Mouse (Mus musculus) cortical plate, adult 2 months (tissue): ENCODE measurements at regions not wholly inside any gene's neighbourhood (a gene's known extent, or its start where the extent isn't known, plus 50 kb on each side); places are given as distances from the start of the nearest gene placed in this dataset.

Experiments used
- H3K27ac ChIP-seq: fragments of 200-500 bp; 2 replicates; pipeline ENCODE4 v1.5.1; 2012; ENCODE audit warnings: low read length, control low read depth, inconsistent platforms; ENCODE audit not compliant: insufficient read depth
- H3K4me1 ChIP-seq: fragments of 200-500 bp; 2 replicates; pipeline ENCODE4 v1.6.1; 2011; ENCODE audit warnings: low read length; ENCODE audit not compliant: control insufficient read depth, insufficient read depth
- H3K4me3 ChIP-seq: fragments of 200-500 bp; 2 replicates; pipeline ENCODE4 v1.5.1; 2011; ENCODE audit warnings: mild to moderate bottlenecking, low read length, control low read depth; ENCODE audit not compliant: insufficient read depth
- CTCF ChIP-seq: fragments of 200-500 bp; IDR thresholded peaks from 2 replicates; pipeline ENCODE4 v1.5.1; 2011; ENCODE audit warnings: mild to moderate bottlenecking, control low read depth, low read length; ENCODE audit not compliant: insufficient read depth; ENCODE audit errors: extremely low read depth
- POLR2A ChIP-seq: fragments of 200-500 bp; IDR thresholded peaks from 2 replicates; pipeline ENCODE4 v1.6.1; 2011; ENCODE audit warnings: mild to moderate bottlenecking, low read length, control low read depth; ENCODE audit not compliant: insufficient read depth; ENCODE audit errors: extremely low read depth

DNA sequence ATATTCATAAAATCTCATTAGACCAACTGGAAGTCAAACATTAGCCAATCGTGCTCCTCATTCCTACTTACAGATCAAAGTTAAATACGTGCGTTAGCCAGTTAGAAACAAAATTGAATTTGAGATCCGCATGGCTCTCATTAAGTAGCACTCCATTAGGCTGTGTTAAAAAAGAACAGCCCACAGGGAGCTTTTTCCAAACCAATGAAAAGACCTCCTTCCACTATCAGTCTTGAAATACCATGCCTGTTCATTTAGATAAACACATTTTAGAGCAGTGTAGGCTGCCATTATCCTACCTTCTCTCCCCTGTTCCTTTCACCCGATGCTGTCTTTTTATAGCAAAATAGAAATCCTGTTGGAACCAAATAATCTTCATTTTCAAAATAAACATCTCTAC, 261.5 kb upstream of the Ppargc1a start:
- no peak overlapping the region for H3K4me3 ChIP-seq
- TF ChIP-seq POLR2A, result no peak
- no peak for TF ChIP-seq CTCF
- no peaks in the 10 kb centered on the region for H3K4me1 ChIP-seq
- no peak overlapping the region for H3K27ac ChIP-seq

DNA sequence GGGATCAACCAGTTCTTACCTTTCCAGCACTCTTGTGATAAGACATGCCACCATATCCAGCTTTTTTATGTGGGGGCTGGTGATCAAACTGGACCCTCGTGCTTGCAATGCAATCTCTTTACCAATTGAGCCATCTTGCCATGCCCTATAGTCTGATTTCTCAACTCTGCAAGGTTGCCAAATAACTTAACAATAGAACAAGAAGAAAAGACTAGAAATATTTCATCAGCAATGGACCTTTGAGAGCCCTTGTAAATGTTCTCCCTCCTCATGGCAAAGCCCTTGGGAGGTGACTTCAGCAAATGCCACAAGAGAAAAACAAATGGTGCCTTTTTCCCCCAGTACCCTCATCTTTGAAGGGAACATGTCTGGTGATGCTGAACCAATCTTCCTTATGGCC, 258.7 kb upstream of the Ppargc1a start:
- TF ChIP-seq POLR2A (no peak), CTCF (no peak)
- no peak overlapping the region for H3K27ac ChIP-seq
- no peak overlapping the region for H3K4me3 ChIP-seq
- H3K4me1 ChIP-seq, result no peaks in the 10 kb centered on the region

DNA sequence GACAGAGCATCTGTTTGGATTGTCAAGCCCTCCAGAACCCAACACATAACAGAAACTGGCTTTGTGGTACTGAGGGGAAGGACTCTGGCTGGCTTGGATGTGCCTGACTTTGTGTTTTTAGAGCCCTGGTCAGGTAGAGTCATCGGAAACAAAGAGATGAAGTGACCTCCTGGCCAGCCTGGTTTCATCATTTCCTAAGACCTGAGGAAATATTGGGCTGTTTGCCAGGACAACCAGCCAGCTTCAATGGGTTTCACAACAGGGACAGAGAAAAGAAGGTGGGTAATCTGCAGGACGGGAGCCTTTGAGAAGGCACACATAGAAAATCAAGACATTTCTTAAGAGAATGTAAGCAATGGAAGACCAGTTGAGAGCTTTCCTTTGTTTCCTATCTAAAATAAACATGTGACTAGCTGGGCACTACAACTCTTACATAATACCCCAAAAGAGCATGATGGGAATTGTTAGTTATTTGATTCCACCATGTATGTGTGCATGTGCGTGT, 258.1 kb upstream of the Ppargc1a start:
- H3K4me1 ChIP-seq, result no peaks in the 10 kb centered on the region
- TF ChIP-seq POLR2A, result no peak
- no peak for TF ChIP-seq CTCF
- H3K27ac ChIP-seq, result no peak overlapping the region
- H3K4me3 ChIP-seq, result no peak overlapping the region

DNA sequence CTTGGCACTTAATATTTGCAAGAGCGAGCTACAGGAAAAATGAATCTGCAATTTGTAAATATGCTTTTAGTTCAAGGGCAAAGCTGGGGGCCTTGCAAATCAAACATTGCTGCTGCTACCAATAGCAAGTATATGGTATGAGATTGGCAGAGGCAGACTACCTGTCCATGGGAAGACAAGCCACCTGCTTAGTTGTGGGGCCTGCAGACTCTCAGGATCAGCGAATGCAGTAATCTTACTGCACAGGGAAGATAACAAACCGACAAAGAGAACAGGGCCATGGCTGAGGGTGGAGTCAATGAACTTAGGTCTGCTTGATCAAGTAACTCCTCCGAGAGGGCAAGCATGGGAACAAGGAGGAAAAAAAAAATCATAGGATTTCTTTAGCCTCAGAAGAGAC, 257.2 kb upstream of the Ppargc1a start:
- no peak overlapping the region for H3K4me3 ChIP-seq
- no peak for TF ChIP-seq CTCF
- TF ChIP-seq POLR2A, result no peak
- no peaks in the 10 kb centered on the region for H3K4me1 ChIP-seq

DNA sequence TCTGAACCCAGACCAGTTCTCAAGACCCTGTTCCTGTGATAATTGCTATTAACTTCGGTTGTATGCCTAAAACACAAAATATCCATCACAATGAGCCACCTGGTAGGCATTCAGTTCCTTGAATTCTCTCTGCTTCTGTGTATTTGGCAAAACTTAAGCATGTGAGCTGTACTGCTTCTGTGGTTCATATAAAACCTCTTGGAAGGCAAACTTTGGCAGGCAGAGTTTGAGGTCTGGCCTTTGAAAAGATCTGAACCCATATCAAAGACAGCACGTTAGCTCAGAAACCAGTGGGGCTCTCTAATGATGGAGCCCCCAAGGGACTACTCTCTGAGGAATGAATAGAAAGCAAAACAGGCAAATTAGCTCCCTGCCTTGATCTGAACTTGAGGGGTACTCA, 256.1 kb upstream of the Ppargc1a start:
- TF ChIP-seq CTCF, result no peak
- TF ChIP-seq POLR2A, result no peak
- Histone ChIP-seq H3K27ac (no peak overlapping the region), H3K4me1 (no peaks in the 10 kb centered on the region), H3K4me3 (no peak overlapping the region)

More for the DNA sequence above, 257.2 kb upstream of the Ppargc1a start:
- no peak overlapping the region for H3K27ac ChIP-seq

DNA sequence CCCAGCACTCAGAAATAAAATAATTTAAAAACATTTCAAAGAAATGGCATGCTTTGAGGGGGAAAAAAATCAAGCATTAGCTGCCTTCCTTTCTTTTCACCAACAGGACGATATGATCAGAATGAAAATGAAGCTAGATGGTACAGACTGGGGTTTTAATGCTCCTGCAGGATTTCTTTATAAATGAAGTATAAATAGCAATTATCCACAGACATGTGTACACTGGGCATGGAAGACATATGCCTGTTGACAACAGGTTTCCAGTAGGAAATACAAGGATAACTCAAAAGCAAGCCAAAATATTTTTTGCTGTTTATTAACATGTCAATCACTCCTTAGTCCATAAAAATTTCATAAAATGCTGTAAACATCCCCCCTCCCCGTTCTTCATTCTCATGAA, 248.7 kb upstream of the Ppargc1a start:
- TF ChIP-seq CTCF (no peak), POLR2A (no peak)
- no peak overlapping the region for H3K4me3 ChIP-seq
- H3K27ac ChIP-seq, result no peak overlapping the region
- H3K4me1 ChIP-seq, result no peaks in the 10 kb centered on the region

DNA sequence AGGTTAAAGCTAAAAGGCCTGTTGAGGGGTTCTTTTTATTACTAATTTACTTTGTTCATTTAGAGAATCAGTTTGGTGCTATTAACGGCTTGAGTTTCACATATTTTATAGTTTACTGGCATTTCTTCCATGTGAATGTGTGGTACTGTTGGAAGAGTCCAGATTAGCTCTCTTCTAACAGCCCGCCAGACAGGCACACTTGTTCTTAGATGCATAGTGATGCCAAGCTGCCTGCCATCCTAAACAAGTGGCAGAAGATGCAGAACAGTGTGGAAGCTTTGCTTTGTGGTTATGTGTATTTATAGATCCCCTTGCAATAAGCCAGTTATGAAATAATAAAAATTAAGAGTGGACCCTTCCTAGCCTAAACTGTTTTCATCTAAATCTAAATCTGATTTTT, 244.2 kb upstream of the Ppargc1a start:
- no peaks in the 10 kb centered on the region for H3K4me1 ChIP-seq
- H3K4me3 ChIP-seq, result no peak overlapping the region
- no peak overlapping the region for H3K27ac ChIP-seq
- TF ChIP-seq CTCF (no peak), POLR2A (no peak)

DNA sequence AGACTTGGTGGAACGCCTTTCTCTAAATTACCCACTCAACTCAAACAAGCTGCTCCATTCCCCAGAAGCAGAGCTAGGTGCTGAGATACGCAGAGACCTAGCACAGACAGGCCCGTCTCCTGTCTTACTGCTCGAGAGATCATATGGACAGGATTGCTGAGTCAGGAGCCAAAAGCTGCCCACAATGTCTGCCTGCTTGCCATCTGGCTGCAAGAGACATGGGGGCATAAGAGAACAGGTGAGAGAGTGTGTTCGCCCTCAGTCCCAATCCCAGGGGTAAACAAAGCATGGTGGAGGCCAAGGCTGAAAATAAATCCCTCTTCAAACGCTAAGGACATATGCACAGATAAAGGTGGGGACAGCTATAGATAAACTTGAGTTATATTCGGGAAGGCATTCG, 234.0 kb upstream of the Ppargc1a start:
- Histone ChIP-seq H3K4me1 (peaks cover 10% of the 10 kb centered on the region), H3K27ac (no peak overlapping the region), H3K4me3 (no peak overlapping the region)
- no peak for TF ChIP-seq POLR2A
- TF ChIP-seq CTCF, result no peak

DNA sequence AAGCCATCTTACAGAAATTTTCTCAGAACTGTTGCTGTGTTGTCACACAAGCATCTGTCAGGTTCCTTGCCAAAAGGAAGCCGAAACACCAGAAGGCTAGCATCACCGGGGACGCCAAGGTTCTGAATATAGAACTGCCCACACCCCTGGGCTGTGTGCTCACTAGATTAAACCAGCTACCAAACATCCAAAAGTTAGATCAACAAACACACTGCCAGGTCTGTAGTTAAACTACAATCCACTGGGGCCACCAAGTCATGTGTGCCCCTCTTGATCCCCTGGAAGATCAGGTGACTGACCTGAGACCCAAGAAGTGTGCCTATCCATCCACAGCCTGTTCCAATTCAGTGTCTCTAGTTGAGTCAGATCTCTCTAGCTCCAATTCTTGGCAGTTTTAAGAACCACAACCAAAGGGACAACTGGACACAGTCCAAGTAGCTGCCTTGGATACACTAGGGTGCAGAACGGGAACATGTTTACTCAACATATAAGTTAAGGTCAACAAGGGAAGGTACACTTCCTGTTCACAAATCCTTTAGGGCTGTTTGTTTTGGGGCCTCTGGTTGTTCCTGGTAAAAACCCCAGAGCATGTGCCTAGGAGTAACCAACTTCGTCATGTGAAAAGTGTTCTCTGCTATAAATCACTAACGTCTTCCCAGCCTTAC, 232.0 kb upstream of the Ppargc1a start:
- Histone ChIP-seq H3K4me1 (peaks cover 10% of the 10 kb centered on the region), H3K4me3 (no peak overlapping the region), H3K27ac (no peak overlapping the region)
- TF ChIP-seq POLR2A (no peak), CTCF (no peak)

DNA sequence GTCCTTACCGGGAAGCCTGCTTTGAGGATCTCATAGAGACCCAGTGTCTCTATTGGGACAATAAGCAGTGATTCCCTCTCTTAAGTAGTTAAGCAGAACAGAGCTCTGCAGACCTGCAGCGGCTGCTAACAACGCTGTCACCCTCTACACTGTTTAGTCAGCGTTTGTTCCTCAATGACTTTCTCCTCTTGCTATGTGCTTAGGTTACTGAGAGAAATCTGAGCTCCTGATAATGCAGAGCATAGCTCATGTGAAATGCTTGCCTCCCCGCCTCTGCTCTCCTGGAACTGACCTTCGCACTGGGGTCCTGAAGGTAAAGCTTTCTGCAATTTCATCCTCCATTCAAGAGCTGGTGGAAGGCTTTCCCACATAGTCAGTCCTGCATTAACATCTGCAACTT, 226.6 kb upstream of the Ppargc1a start:
- Histone ChIP-seq H3K27ac (no peak overlapping the region), H3K4me3 (no peak overlapping the region), H3K4me1 (no peaks in the 10 kb centered on the region)
- TF ChIP-seq POLR2A (no peak), CTCF (no peak)

DNA sequence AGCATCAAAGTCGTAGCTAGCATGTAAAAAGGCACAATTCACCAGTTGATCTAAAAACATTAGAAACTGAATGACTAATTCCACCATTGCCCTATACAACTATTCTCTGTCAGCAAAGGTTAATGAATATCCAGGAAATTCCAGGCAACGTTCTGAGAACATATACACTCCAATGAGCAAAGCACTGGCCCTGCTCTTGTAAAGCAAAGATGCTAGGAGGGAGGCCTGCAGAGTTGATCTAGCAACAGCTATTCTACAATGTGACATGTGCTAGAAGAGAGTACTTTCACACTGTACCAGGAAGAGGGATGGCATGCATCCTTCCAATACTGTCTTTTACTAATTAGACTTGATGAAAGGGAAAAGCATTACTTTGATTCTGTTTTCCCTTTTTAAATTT, 225.4 kb upstream of the Ppargc1a start:
- TF ChIP-seq POLR2A (no peak), CTCF (no peak)
- H3K4me3 ChIP-seq, result no peak overlapping the region
- H3K4me1 ChIP-seq, result no peaks in the 10 kb centered on the region
- no peak overlapping the region for H3K27ac ChIP-seq
